Mouse (Mus musculus) liver, adult 10 weeks (tissue): ENCODE results near the gene Pnliprp2. TPM values are rescaled to one million over a fixed set of nuclear protein-coding genes. Genes with fewer than 3 reads are reported as not detected.

ENCODE experiments used
- polyA plus RNA-seq: library from polyadenylated mRNA; stranded (reverse); fragments of 350-450 nt; fragmentation: Illumina TruSeq; extraction: RNeasy Lipid Tissue Mini Kit (QIAGEN cat#74804); gene quantifications from one replicate; pipeline ENCODE4 v1.2.3, GENCODE M21; 2014; ENCODE audit warnings: low read depth, low replicate concordance

The Pnliprp2 gene
- not detected for polyA plus RNA-seq

DNA sequence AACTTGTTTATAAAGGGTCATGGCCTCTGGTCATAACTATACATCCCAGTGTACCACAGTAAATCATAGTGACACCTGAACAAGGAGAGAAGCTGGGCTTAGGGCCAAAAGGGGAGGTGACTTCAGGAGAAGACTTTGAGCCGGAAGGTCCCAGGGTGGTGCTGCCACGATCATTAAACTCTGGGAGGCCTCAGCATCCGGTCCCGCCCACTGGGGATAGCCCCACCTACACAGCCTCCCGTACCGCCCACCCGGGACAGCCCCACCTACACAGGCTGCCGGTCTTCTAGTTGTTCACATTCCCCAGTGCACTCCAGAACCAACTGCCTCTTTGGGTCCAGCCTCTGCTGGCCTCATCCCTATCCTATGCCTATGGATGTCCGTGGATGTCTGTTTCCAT lies at the start of gene Pnliprp2:
Pnliprp2 (plus strand) TSS at position 297 of the 400 bp plus-strand sequence.

DNA sequence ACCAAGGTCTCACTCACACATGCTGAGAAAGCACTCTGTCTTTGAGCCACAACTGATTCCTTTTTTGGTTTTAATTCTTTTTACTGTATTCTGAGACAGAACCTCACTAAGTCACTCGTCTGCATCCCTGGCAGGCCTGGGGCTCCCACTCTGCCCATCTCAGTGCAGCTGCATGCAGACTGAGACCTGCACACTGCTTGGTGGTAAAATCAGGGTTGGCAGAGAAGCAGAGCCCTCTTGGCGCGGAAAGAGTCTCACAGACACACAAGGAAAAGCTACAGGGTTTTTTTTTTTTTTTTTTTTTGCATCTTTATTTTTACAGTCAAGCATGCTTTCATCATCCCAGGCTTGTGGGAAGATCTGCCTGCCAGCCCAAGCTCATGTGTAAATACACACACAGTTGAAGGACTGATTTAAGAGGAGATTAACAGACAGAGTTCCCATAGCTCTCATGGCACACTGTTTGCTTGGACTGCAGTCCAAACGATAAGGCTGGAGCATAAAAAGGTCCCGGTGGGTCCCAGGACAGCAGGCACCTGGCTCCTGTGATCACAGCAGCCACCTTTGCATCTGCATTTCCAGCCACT lies 31.0 kb upstream of the Pnliprp2 start, which contains the start of gene Pnliprp1:
Pnliprp1 (plus strand) TSS at position 443 of the 587 bp plus-strand sequence.

DNA sequence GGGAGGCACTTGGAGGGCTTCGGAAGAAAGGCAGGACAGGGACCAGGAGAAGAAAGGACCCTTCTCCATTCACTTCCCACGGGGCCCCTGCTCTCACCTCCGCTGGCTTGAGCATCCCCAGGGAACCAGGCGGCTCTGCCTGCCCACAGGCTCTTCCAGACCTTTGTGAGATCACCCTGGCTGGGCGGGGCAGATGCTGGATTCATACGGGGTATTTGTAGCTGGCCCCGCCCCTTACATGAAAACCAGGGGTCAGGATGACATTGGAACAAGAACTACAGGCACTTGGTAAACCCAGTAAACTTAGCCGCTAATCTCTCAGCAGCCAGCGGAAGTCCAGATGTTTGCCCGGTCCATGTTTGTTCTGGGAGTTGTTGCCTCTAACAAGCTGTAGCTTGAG lies 34.8 kb downstream of the Pnliprp2 start, which contains the start of gene 1700019N19Rik:
1700019N19Rik (minus strand) TSS at position 178 of the 400 bp plus-strand sequence.

Other genes with a start within 250 kb of the Pnliprp2 start
- not detected for gene Ccdc172, start 247.7 kb upstream of the Pnliprp2 start, polyA plus RNA-seq
- 0.26 TPM for gene Pnlip, start 107.2 kb upstream of the Pnliprp2 start, polyA plus RNA-seq
- not detected for gene Pnliprp1, start 30.8 kb upstream of the Pnliprp2 start, polyA plus RNA-seq
- not detected for gene 1700019N19Rik, start 34.7 kb downstream of the Pnliprp2 start, polyA plus RNA-seq
- gene Eno4, start 183.7 kb downstream of the Pnliprp2 start, polyA plus RNA-seq = not detected
- 0.95 TPM for gene Hspa12a, start 183.9 kb downstream of the Pnliprp2 start, polyA plus RNA-seq